Mouse (Mus musculus) thymus, postnatal 36 days (tissue): Measurements from ENCODE around the gene Dscaml1.

Experiments used
- DNase-seq, 2 experiments: peaks; one replicate each; pipeline ENCODE4 v3.0.0; 2022; ENCODE audit warnings: mixed read lengths in 2 of 2

The Dscaml1 gene

DNA sequence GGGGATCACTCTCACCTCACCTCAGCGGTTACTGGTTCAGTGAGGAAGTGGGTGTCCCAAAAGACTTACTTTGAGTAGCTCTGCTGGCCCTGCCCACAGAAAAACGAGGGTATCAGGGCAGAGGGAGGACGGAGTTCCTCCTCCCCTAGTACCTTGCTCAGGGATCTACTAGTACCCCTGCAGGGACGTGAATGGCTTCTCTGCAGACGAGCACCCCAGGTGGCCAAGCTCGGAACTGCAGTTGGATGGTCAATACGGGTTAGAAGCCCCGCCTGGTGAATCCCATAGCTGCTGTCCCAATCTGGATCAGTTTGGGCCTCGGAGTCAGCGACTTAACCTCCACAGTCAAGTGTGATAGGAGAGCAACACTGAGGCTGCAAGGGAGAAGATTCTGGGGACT is 14.1 kb upstream of the Dscaml1 start:
- peak; percentile 86 to 91 for DNase-seq

DNA sequence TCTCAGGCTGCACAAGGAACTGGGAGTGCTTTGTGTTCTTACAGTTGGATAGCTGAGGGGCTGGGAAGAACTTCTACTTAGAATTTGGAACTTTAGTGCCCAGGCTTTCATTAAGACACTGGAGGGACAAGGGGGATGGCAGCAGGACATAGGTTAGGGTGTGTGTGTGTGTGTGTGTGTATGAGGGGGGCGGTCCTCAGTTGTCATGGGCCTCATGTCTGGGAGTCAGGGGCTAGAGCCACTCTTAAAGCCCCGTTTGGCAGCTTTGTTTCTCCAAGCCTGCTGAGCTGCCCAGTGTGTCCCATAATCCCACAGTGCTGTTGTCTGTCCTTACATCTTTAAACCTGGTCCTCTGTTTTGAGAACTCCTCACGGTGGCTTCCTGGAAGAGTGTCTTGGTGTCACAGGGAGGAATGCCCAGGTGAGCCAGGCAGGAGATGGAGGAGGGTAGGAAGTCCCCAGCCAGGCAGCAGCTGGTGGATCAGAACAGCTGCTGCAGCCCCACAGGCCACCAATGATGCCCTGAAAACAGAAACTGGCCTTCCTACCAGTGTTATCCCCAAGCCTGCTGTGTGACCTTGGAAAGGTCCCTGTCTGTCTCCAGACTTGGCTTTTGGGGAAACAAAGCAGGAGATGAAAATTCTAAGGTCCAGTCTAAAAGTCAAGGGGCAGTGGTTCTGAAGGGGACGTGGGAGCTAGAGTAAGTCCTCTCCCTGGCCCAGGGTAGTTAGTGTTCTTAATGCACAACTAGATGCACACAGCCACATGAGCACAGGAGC is 13.5 kb upstream of the Dscaml1 start:
- DNase-seq: no peak

DNA sequence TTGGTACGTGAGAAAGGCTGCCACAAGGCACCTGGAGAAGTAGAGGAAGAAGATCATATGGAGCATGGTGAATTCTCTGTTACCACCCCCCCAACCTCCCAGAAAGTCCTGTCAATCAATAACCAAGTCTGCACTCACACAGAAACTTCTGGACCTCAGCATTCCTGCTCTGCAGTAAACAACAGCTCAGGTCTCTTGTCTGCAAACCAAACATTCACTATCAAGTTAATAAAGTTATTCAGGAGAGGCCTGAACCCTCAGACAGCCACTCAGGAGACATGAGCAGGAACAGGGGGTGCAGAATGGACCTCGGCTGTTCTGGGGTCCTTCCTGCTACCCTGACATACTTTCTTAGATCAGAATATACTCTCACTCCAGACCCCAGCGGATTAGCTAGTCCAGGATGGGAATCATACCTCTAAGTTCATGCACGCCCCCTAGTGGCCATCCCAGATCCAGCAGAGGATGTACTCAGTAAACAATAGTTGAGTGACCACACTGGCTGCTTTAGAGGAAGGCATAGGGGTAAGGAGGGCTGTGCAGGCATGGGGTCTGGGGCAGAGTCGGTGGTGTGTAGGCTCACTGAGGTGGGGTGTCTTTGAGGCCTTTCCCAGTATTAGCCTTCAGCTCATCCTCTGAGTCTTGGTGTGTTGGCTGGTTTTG is 12.8 kb upstream of the Dscaml1 start:
- peak; percentile 42 to 47 for DNase-seq

DNA sequence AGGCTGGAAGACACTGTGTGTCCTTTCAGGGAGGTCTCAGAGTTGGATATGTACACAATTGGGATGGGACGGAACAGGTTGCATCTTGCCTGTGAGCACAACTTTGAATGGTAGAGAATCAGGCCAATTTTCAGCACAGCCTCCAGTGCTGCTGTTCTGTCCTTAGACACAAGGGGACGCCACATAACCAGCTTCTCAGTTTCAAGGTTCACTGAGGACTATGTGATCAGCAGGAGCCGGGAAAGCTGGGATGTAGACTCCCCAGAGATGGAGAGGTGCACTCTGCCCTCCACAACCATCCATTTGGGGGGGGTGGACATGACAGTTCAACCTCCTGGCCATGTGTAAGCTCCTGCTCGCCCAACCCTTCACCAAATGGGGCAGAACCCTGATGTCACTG is 10.5 kb upstream of the Dscaml1 start:
- peak in 1 of 2 experiments; percentile 20 for DNase-seq

DNA sequence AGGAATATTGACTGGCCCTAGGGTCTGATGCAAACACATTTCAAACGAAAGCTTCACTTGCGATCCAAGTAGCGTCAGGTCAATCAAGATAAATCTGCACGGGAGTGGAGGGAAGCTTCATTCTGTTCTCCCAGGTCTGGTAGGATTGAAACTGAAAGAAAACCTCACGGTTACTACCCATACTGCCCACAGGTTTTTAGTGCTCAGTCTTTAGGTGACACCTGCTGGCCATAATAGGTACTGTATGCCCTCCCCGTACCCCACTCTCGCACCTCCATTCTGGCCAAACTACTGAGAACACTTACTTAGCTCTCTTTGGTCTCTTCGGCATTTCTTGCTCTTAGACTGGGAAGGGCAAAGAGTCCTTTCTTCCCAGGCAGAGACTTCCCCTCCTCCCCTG is 9.2 kb upstream of the Dscaml1 start:
- peak; percentile 60 to 69 for DNase-seq

DNA sequence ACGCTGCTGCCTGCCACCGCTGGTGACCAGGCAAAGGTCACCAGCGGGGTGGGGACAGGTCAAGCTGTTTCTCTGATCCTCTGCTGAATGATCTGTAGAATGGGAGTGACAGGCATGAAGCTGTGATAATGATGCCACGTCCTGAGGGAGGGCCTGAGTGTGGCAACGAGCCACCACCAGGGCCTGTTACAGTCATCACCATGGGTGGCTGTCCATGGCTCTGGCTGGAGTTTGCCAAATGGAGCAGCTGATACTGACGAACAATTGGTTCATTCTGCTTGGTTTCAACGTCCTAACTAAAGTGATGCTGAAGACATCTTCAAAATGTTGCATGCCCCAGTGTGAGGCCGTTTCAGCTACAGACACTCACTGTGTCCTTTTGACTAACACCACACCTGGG is 8.2 kb upstream of the Dscaml1 start:
- no peak for DNase-seq

DNA sequence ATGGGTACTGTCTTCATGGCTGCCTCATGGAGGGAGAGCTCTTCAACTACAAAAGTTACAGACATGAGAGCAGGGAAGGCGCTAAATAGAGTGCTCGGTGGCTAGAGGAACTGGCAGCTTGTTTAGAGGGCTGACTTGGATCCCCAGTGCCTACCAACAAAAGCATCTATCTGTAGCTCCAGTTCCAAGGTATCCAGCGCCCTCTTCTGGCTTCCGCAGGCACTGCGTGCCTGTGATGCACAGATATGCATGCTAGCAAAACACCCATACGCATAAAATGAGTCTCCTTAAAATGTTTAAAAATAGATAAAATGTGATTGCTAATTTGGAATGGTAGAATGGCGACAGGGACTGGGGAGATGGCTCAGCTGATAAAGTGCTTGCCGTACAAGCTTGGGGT is 5.2 kb upstream of the Dscaml1 start:
- DNase-seq: peak; percentile 37

DNA sequence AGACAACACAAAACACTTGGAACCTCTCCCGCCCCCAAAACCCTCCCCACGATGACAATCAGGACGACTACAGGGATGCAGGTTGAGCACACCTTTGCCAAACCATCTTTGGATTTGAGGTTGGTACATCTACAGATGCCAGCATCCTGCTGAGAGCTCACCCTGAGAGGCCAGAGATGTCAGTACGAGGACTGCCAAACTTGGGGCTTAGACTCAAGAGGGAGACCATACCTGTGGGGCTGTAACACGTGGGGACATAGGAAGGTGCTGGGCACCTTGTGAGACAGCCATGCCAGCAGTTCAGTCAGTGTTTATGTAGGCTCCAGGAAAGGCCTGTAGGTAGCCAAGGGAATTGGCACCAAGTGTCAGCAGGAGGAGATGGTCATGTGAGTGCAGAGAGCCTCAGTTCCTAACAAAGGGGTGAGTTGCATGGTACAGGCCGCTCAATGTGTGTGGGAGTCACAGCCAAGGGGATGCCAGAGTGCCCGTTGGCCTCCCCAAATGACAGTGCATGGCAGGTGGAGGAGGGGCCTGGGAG is 3.6 kb upstream of the Dscaml1 start:
- no peak for DNase-seq

DNA sequence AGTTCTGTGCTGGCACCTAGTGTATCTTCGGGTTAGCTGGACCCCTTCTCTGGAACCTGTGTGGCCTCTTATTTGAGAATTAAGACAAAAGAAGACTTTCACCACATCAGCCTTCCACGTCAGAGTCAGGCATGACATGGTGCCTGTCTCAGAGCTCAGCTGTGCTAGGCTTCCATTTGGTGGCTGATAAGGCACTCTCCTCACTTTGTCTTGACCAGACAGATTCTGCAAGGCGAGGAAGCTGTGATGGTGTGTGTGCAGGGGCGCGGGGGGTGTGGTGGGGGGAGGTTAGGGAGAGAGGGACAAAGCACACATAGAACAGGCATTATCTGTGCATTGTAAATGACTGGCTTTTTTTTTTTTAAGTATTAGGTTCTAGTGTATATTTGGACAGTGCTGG is 3.0 kb downstream of the Dscaml1 start:
- no peak for DNase-seq

DNA sequence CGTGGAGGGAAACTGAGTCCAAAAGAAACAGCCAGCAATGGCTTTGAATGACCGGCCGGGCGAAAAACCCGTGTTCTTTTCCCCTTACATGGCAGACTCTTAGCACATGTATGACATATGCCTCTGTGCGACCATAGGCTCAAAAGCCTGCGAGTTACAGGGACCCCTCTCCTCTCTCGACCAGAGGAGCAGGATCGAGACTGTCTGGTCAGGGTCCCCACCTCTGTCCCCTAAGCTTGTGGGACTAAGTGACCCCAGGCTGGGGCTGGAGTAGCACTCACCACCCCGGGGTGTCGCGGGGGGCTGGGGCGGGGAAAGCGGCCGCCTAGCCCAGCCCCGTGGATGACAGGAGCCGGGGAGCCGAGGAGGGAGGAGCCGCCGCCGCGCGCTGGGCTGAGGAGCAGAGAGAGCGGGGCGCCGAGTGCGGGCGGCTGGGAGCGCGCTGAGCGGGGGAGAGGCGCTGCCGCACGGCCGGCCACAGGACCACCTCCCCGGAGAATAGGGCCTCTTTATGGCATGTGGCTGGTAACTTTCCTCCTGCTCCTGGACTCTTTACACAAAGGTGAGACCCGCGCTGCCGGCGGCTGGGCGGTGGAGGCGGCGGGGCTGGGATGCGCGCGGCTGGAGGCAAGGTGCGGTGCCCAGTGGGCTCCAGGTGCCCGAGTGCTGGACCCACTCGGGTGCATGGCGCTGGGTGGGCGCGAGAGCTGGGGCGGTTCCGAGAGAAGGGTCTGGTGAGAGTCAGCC is 3.7 kb downstream of the Dscaml1 start:
- no peak for DNase-seq

DNA sequence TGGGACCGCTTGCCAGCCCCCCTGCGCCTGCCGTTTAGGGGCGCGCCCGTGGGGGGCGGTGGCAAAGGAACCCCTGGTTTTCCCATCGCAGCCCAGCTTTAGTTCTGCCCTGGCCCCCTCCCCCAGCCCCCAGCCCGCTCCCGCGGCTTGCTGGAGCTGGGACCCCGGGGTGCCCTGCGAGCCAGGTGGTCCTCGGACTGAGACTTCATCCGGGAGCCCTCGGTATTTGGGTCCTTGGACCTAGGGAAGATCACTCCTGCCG is 4.2 kb downstream of the Dscaml1 start:
- DNase-seq: no peak

DNA sequence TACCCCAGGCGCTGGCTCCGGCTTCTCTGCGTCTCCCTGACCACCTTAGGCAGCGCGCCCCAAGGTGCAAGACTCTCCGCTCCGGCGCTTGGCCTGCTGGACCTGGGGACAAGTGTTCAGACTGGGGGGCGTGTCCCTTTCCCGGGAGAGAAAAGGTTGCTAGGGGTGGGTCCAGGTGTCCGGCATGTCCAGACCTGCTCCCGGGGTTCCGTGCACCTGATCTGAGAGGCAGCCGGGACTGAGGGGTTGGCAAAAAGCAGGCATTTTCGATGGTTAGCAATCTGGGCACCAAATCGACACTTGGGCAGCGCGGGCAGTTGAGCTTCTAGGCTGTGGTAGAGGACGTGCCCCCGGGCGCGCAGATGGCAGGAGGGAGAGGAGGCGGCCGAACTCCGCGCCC is 4.7 kb downstream of the Dscaml1 start:
- DNase-seq: no peak

DNA sequence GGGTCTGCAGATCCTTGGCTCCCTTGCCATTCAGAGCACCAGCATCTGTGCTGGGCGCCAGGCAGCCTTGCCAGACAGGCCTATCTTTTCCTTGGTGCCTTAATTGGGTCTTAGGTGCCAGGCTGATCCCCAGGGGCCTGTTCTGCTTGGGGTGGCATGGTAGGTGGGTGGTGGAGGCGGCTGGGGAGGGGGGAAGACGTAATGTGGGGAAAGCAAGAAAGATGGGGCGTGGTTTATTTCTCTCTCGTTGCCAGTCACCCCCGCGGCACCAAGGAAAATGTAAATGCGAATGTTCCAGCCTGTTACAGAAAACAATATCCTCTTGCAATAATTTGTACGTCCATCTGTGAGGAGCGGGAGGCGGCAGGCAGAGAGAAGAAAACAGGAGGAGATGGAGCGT is 6.2 kb downstream of the Dscaml1 start:
- no peak for DNase-seq

DNA sequence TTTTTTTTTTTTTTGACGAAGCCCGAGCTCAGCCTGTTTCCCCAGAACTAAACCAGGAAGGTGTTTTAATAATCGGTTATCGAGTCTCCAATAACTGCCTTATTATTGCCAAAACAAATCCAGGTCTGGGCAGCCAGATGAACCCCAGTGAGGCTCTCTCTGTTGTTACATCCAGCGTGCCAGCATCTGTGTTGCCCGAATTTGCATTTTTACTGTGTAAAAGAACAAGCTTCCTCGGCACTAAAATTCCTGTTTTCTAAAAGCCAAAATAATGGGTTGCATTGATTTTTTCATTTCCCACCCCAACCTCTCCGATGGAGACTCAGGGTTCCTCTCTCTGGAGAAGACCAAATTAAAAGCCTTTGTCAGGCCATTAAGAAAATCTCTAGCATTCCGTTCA is 6.7 kb downstream of the Dscaml1 start:
- no peak for DNase-seq

DNA sequence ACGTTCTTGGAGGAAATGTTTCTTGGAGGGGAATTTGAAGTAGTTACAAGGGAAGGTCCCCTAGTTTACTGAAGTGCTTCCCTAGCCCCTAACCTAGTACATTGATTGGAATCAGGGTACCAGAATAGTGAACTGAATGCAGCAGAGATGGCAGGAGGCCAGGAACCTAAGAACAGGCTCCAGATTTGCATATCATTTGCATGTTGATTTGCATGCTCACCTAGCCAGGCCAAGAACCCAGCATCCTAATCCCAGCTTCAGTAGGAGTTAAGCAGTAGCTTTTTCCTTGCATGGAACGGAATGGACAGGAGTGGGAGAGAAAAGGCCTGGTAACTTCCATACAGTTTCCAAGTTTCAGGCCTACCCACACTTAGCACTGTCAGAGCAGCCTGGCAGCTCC is 7.7 kb downstream of the Dscaml1 start:
- no peak for DNase-seq

DNA sequence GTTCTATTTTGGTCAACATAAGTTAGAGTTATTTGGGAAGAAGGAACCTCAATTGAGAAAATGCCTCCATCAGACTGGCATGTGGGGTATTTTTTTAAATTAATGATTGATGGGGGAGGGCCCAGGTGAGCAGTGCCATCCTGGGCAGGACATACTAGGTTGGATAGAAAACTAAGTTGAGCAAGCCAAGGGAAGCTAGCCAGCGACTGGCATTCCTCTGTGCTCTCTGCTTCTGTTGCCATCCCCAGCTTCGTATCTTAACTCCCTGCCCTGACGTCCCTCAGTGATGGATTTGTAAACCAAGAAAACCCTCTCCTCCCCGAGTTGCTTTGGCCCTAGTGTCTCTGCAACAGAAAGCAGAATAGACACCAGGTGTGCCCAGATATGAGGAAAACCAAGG is 12.6 kb downstream of the Dscaml1 start:
- DNase-seq: no peak

DNA sequence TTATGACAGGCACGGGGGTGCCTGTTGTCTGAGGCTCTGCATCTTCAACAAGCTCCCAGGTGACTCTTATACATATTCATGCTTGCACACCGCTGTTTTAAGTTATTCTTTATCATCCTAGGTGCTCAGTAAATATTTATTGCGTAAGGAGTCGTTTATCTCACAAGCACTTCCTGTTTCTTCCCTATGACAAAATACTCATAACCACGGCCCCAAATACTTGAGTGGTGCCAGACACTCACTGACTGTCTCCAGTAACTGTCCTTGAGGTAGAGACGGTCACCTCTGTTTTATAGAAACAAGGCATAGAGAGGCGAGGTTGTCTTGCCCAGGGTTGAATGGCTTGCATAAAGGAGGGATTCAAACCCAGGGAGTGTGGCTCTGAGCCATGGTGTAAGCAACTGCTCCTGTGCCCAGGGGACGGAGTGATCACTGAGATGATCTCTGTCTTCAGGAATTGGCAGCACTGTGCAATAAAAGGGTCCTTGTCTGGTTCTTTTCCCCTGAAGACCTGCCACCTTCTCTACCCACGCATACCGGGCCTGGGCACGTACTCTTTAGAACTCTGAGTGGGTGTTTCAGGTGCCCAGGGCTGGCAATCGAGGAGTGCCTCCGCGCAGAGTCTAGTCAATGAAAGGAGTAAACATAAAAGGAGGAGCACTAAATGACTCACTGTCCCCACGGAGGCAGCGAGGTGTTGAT is 13.8 kb downstream of the Dscaml1 start:
- DNase-seq: no peak

DNA sequence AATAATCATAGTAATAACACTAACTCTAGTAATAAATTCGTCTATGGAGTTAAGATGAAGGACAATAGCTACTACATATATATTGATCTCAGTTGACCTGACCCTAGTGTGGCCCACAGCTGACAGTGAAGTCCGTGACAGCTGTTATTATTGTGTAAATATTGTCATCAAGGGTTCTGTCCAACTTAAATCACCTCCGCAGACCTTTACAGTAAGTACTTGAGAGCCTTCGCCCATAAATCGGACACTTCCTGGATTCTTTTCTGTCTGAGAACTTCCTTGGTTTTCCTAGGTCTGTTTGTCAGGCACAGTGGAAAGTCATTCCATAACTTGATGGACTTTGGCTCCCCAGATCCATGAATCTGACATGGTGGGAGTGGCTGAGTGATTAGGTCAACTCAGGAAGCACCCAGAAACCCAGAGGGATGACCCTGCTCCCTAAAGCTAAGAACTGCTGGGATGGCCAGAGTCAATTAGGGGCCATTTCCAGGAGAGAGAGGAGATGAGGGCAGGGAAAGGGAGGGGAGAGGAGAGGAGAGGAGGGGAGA is 17.9 kb downstream of the Dscaml1 start:
- DNase-seq: no peak

DNA sequence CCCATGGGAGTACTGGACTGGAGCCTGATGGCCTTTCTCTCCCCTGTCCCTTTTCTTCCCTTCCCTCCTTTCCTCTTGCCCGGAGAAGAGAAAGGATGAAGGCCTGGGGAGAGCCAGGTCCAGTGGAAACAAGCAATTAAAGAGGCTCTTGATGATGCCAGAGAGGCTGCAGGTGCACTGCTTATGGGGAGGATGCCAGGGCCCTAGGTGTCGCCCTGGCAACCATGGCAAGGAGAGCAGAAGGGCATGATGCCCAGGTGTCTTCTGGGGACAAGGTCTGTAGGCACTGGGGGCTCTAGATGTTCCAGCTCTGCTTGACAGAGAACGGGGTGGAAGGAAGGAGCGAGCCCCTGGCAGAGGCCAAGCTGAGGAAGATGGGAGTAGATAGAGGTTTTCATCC is 23.2 kb downstream of the Dscaml1 start:
- DNase-seq: no peak

DNA sequence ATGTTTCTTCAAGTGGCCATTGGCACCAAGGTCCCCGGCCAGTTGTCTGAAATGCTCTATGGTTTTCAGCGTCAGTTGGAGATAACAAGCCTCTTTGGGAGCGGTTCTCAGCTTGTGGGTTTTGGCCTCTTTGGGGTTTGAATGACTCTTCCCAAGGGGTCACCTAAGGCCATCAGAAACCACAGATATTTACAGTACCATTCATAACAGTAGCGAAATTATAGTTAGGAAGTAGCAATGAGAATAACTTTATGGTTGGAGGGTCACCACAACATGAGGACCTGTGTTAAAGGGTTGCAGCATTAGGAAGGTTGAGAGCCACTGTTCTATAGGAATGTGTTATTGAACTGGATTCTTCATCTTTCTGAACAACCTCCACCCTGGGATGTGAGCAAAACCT is 24.9 kb downstream of the Dscaml1 start:
- no peak for DNase-seq

DNA sequence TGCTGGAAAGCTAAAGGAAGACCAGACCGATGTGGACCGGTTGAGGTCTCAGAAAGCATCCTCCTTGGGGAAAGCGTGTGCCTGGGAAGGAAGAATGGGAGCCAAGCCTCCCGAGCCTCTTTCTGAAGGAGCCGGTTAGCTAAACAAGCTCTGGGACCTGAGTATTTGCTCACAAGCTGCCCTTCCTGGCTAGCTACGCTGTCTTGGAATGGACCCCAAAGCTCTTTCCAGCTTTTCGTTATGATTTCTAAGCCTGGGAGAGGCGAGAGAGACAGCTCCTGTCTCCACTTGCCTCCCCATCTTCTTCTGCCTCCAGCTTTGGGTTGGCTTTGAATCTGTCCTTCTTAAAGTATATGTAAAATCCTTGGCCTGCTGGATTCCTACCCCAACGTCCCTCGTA is 27.6 kb downstream of the Dscaml1 start:
- no peak for DNase-seq

DNA sequence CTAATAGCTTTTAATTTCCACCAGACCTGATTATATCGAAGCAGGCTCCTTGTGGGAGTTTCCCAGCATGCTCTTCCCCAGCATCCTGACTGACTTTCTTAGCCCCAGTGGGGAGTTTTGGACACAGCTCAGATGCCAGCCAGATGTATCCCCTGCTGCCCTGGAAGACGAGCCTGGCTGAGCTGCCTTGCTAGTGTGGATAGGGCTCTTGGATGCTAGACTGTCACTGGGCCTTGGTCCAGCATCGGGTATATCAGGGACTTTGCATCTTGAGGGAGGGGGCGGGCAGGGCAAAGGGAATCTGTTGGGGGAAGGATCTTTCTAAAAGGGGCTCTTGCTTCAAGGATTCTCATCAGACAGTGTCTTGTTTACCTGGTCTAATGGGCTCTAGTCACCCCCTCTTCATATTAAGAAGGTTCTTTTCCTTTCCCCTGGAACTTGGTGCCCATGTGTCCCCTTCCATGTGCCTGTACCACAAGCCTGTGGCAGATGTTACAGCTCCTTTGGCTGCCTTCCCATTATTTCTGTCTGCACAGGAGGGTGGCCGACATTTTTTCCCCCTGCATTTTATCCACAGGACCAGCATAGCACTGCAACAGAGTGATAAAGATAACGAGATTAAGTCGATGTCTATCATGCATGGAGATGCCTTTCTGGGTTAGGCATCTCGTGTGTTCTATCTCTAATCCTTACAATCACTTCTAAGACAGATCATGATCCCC is 28.6 kb downstream of the Dscaml1 start:
- no peak for DNase-seq
